Mouse (Mus musculus) thymus, adult 2 months (tissue): ENCODE results near the gene Mybl2.

Experiments used
- CTCF ChIP-seq: fragments of 200-500 bp; IDR thresholded peaks from 2 replicates; pipeline ENCODE4 v1.5.1; 2012; ENCODE audit warnings: mild to moderate bottlenecking, control low read depth, low read length, moderate library complexity, borderline replicate concordance; ENCODE audit not compliant: control insufficient read depth, poor library complexity, insufficient read depth; ENCODE audit errors: extremely low read depth
- POLR2A ChIP-seq: fragments of 200-500 bp; IDR thresholded peaks from 2 replicates; pipeline ENCODE4 v1.6.1; 2012; ENCODE audit warnings: mild to moderate bottlenecking, low read length, control low read depth, moderate library complexity; ENCODE audit not compliant: control insufficient read depth, poor library complexity, insufficient read depth; ENCODE audit errors: extremely low read depth

GRCm38 (mm10) chr2:163102900-163103653 lies 48.6 kb downstream of the Mybl2 start:
- TF ChIP-seq POLR2A (no peak), CTCF (no peak)
